In genomic region chr19:47201972-47202371, GRCm38 (mm10) we compare ENCODE assay signal across 13 mouse cellular contexts. TPM values are rescaled to one million over a fixed set of nuclear protein-coding genes. Genes with fewer than 3 reads are reported as not detected.
DNase-seq lines count a peak whose midpoint lies in the region; ATAC-seq and TF ChIP-seq lines count a peak whose summit lies in the region.
"Had no signal": no experiment of that assay in that cellular context is flagged by ENCODE, and none has a peak within 500 bp of the region (broad histone marks: within the 10 kb centered on the region; RNA-seq: fewer than 3 reads in every experiment).

No protein-coding gene starts in this region.

- peaks cover 24% of the 10 kb centered on the region for H3K4me1 ChIP-seq in intestine, embryonic 14.5 days (replicated peaks; ENCODE audit: control insufficient read depth, insufficient read depth, low read length)
- H3K4me1 ChIP-seq in intestine, postnatal 0 days (replicated peaks; ENCODE audit: control insufficient read depth, insufficient read depth, low read length), result 0 out of 2 replicates have a peak, but pooled peaks cover 2% of the 10 kb centered on the region
- no peaks in the 10 kb centered on the region for H3K4me1 ChIP-seq in testis, adult 2 months (ENCODE audit: control insufficient read depth, insufficient read depth, low read length)
- H3K4me1 ChIP-seq in limb, embryonic 10.5 days, result peaks cover 35% of the 10 kb centered on the region
- H3K4me1 ChIP-seq: liver, embryonic 15.5 days had no signal

- H3K9ac ChIP-seq in intestine, embryonic 14.5 days (ENCODE audit: low read length), result peak overlapping the region; percentile 36; the same call in 1 of the 2 replicates
- H3K9ac ChIP-seq in intestine, postnatal 0 days (ENCODE audit: low read depth, low read length), result no peak overlapping the region
- H3K9ac ChIP-seq: liver, embryonic 15.5 days had no signal

- H3K4me2 ChIP-seq in intestine, embryonic 14.5 days (ENCODE audit: low read length), result peak overlapping the region; percentile 33
- H3K4me2 ChIP-seq in intestine, postnatal 0 days (replicated peaks; ENCODE audit: low read depth), result no peak overlapping the region
- H3K4me2 ChIP-seq: liver, embryonic 15.5 days had no signal

- H3K27me3 ChIP-seq in intestine, embryonic 14.5 days (replicated peaks; ENCODE audit: control insufficient read depth, insufficient read depth, low read length), result no peaks in the 10 kb centered on the region
- H3K27me3 ChIP-seq in intestine, postnatal 0 days (replicated peaks; ENCODE audit: control insufficient read depth, insufficient read depth, low read length), result no peaks in the 10 kb centered on the region
- no peaks in the 10 kb centered on the region for H3K27me3 ChIP-seq in testis, adult 2 months (ENCODE audit: control insufficient read depth, insufficient read depth, low read length)
- no peaks in the 10 kb centered on the region for H3K27me3 ChIP-seq in limb, embryonic 10.5 days (ENCODE audit: low read depth, poor library complexity, severe bottlenecking)
- H3K27me3 ChIP-seq: liver, embryonic 15.5 days had no signal

- ATAC-seq in intestine, embryonic 14.5 days (replicated peaks; ENCODE audit: low FRiP score, low TSS enrichment, low read depth), result peak; percentile 71
- ATAC-seq in intestine, postnatal 0 days, result no peak

- H3K4me3 ChIP-seq in intestine, embryonic 14.5 days (ENCODE audit: low read depth, low read length), result no peak overlapping the region
- H3K4me3 ChIP-seq in intestine, postnatal 0 days (ENCODE audit: low read depth, low read length), result no peak overlapping the region
- H3K4me3 ChIP-seq in testis, adult 2 months (ENCODE audit: control insufficient read depth, low read depth, low read length), result no peak overlapping the region
- no peak overlapping the region for H3K4me3 ChIP-seq in limb, embryonic 10.5 days
- H3K4me3 ChIP-seq: liver, embryonic 15.5 days had no signal

- no peaks in the 10 kb centered on the region for H3K9me3 ChIP-seq in intestine, embryonic 14.5 days (ENCODE audit: control insufficient read depth, low read length)
- H3K9me3 ChIP-seq in intestine, postnatal 0 days (ENCODE audit: control insufficient read depth), result no peaks in the 10 kb centered on the region
- no peaks in the 10 kb centered on the region for H3K9me3 ChIP-seq in limb, embryonic 10.5 days (replicated peaks)
- H3K9me3 ChIP-seq: liver, embryonic 15.5 days had no signal

- no peaks in the 10 kb centered on the region for H3K36me3 ChIP-seq in intestine, embryonic 14.5 days (ENCODE audit: control insufficient read depth, insufficient read depth, low read length)
- no peaks in the 10 kb centered on the region for H3K36me3 ChIP-seq in intestine, postnatal 0 days (ENCODE audit: control insufficient read depth, insufficient read depth)
- no peaks in the 10 kb centered on the region for H3K36me3 ChIP-seq in testis, adult 2 months (ENCODE audit: control insufficient read depth, insufficient read depth, low read length)
- H3K36me3 ChIP-seq in limb, embryonic 10.5 days, result no peaks in the 10 kb centered on the region
- H3K36me3 ChIP-seq: liver, embryonic 15.5 days had no signal

- WGBS in intestine, embryonic 14.5 days, result 15% methylated on average over 12 of the region's 12 CpGs
- WGBS in intestine, postnatal 0 days, result 27% methylated on average over 12 of the region's 12 CpGs
- 49% methylated on average over 12 of the region's 12 CpGs for WGBS in limb, embryonic 10.5 days

- no peak for TF ChIP-seq POLR2A in testis, adult 2 months (IDR thresholded peaks at IDR 0.05; ENCODE audit: control insufficient read depth, low read depth, low read length)

- no peak for DNase-seq in intestine, embryonic 14.5 days (ENCODE audit: low spot score)
- no peak for DNase-seq in testis, postnatal 14 days (ENCODE audit: low spot score)
- DNase-seq in limb, embryonic 10.5 days (ENCODE audit: low spot score), result no peak
- DNase-seq in right cerebral cortex, postnatal 14 days, result no peak
- DNase-seq in right cerebral cortex, postnatal 25 days, result no peak
- DNase-seq: cerebellum, adult 18-20 months; kidney, adult 11 months; right cerebral cortex, adult 18-20 months had no signal

- no peak for TF ChIP-seq CTCF in intestine, postnatal 0 days (IDR thresholded peaks at IDR 0.05; ENCODE audit: low read depth)
- TF ChIP-seq CTCF in testis, adult 2 months (IDR thresholded peaks at IDR 0.05; ENCODE audit: control insufficient read depth, insufficient read depth, insufficient replicate concordance, low read depth, low read length), result no peak

- peak overlapping the region; percentile 95 for H3K27ac ChIP-seq in intestine, embryonic 14.5 days (ENCODE audit: low read depth)
- H3K27ac ChIP-seq in intestine, postnatal 0 days (ENCODE audit: low read depth, low read length), result no peak overlapping the region; the same call in 1 of the 2 replicates
- H3K27ac ChIP-seq in testis, adult 2 months (ENCODE audit: control insufficient read depth, insufficient read depth, low read depth, low read length), result peak overlapping the region; percentile 46; the same call in 1 of the 2 replicates
- H3K27ac ChIP-seq in limb, embryonic 10.5 days, result peak overlapping the region; percentile 68; the same call in 1 of the 2 replicates
- H3K27ac ChIP-seq: liver, embryonic 15.5 days had no signal

RNA-seq across cellular contexts. Expression of gene Neurl1a, which starts 23.4 kb away (rescaled TPM):
- polyA plus RNA-seq in intestine, embryonic 14.5 days (2014; fragmentation: Nextera tagmentation; extraction: Ambion mirVana), result 8.6 and 9.1 TPM in 2 replicates
- 2.4 and 2.6 TPM in 2 replicates for polyA plus RNA-seq in intestine, postnatal 0 days (2015; fragmentation: Nextera tagmentation; extraction: Ambion mirVana)
- polyA plus RNA-seq in testis, adult 2 months (2012; rRNA removed), result 37.0 and 42.7 TPM in 2 replicates
- 5.7 and 7.7 TPM in 2 replicates for polyA plus RNA-seq in limb, embryonic 10.5 days (2016; fragmentation: Nextera tagmentation; extraction: Ambion mirVana)

RNA-seq across cellular contexts. Expression of gene Calhm3, which starts 44.4 kb away (rescaled TPM):
- not detected in 2 replicates for polyA plus RNA-seq in intestine, embryonic 14.5 days (2014; fragmentation: Nextera tagmentation; extraction: Ambion mirVana)
- polyA plus RNA-seq in intestine, postnatal 0 days (2015; fragmentation: Nextera tagmentation; extraction: Ambion mirVana), result 0.43 and 0.95 TPM in 2 replicates
- 0.30 TPM in 1 of 2 replicates, not detected in the other for polyA plus RNA-seq in testis, adult 2 months (2012; rRNA removed)
- not detected in 2 replicates for polyA plus RNA-seq in limb, embryonic 10.5 days (2016; fragmentation: Nextera tagmentation; extraction: Ambion mirVana)
- polyA plus RNA-seq: gonadal fat pad, adult 2 months; liver, embryonic 15.5 days had no signal

RNA-seq across cellular contexts. Expression of gene Calhm1, which starts 57.9 kb away (rescaled TPM):
- not detected in 2 replicates for polyA plus RNA-seq in intestine, embryonic 14.5 days (2014; fragmentation: Nextera tagmentation; extraction: Ambion mirVana)
- polyA plus RNA-seq in intestine, postnatal 0 days (2015; fragmentation: Nextera tagmentation; extraction: Ambion mirVana), result not detected in 2 replicates
- polyA plus RNA-seq in testis, adult 2 months (2012; rRNA removed), result not detected in 2 replicates
- not detected in 2 replicates for polyA plus RNA-seq in limb, embryonic 10.5 days (2016; fragmentation: Nextera tagmentation; extraction: Ambion mirVana)
- polyA plus RNA-seq: cortical plate, adult 2 months; gonadal fat pad, adult 2 months; liver, embryonic 15.5 days had no signal
